Mouse (Mus musculus) midbrain, embryonic 13.5 days (tissue): ENCODE measurements around the gene Hist1h3e. TPM values are rescaled to one million over a fixed set of nuclear protein-coding genes. Genes with fewer than 3 reads are reported as not detected.
A peak's percentile ranks its signal among the peaks of the same experiment; 100 is the strongest.
"Not testable (repeated sequence)": the region's sequence is repeated elsewhere in the genome, so short reads cannot be mapped to it uniquely, and the experiment has no call there.

Experiments used
- ATAC-seq: fragments of 200-750 bp; cut with Nextera tagmentation; 2 replicates; pipeline ENCODE4 v1.8.0; 2017; ENCODE audit warnings: mild to moderate bottlenecking, moderate TSS enrichment, moderate library complexity
- H3K27ac ChIP-seq: fragments of 300-500 bp; sonication (generic); 2 replicates; pipeline ENCODE4 v1.5.1; 2015; ENCODE audit warnings: inconsistent platforms, mild to moderate bottlenecking, moderate library complexity
- H3K27me3 ChIP-seq: fragments of 300-500 bp; sonication (generic); 2 replicates; pipeline ENCODE4 v1.6.1; 2015; ENCODE audit warnings: mild to moderate bottlenecking, inconsistent platforms
- H3K36me3 ChIP-seq: fragments of 300-500 bp; sonication (generic); 2 replicates; pipeline ENCODE4 v1.6.1; 2015; ENCODE audit warnings: mild to moderate bottlenecking, inconsistent platforms
- H3K4me1 ChIP-seq: fragments of 300-500 bp; sonication (generic); replicated peaks from 2 replicates; pipeline ENCODE4 v1.6.1; 2015; ENCODE audit warnings: inconsistent platforms
- H3K4me2 ChIP-seq: fragments of 300-500 bp; sonication (generic); replicated peaks from 2 replicates; pipeline ENCODE4 v1.6.1; 2015; ENCODE audit warnings: moderate library complexity, mild to moderate bottlenecking, inconsistent platforms
- H3K4me3 ChIP-seq: fragments of 300-500 bp; sonication (generic); replicated peaks from 2 replicates; pipeline ENCODE4 v1.5.1; 2015; ENCODE audit warnings: mild to moderate bottlenecking, inconsistent platforms
- H3K9ac ChIP-seq: fragments of 300-500 bp; sonication (generic); replicated peaks from 2 replicates; pipeline ENCODE4 v1.6.1; 2015; ENCODE audit warnings: mild to moderate bottlenecking, inconsistent platforms
- H3K9me3 ChIP-seq: fragments of 300-500 bp; sonication (generic); 2 replicates; pipeline ENCODE4 v1.6.1; 2016; ENCODE audit warnings: mild to moderate bottlenecking, inconsistent platforms
- WGBS: fragments of 180-500 bp; shearing (Covaris S2); methylation state at CpG from one replicate; pipeline ENCODE4 v1.1.7; 2015; 5-methylcytosine and 5-hydroxymethylcytosine counted together
- polyA plus RNA-seq: library from polyadenylated mRNA; unstranded; fragments of >200 nt; fragmentation: Nextera tagmentation; extraction: Ambion mirVana; gene quantifications from 2 replicates; pipeline ENCODE4 v1.2.1, GENCODE M21; 2015

The Hist1h3e gene
- polyA plus RNA-seq, result 3.1 and 4.7 TPM in 2 replicates

GRCm38 (mm10) chr13:23561883-23562659 is at the start of gene Hist1h3e:
Gene Hist1h3e (minus strand): TSS chr13:23562369.
- not testable (repeated sequence) for H3K36me3 ChIP-seq, H3K27me3 ChIP-seq, H3K9me3 ChIP-seq, H3K4me1 ChIP-seq
- under 1% methylated on average over 59 of the region's 67 CpGs for WGBS
- Histone ChIP-seq H3K4me3 (peak within 1 kb of the TSS; percentile 47), H3K9ac (peak within 1 kb of the TSS; percentile 74), H3K4me2 (peak within 1 kb of the TSS; percentile 67), H3K27ac (peak within 1 kb of the TSS; percentile 98)
- peak; percentile 98 for ATAC-seq

GRCm38 (mm10) chr13:23611638-23612037 is 49.5 kb upstream of the Hist1h3e start:
- H3K36me3 ChIP-seq, result no peaks in the 10 kb centered on the region
- WGBS, result 92% methylated on average over 3 of the region's 3 CpGs
- H3K4me1 ChIP-seq, result no peaks in the 10 kb centered on the region
- H3K4me2 ChIP-seq, result no peak overlapping the region
- H3K27me3 ChIP-seq, result no peaks in the 10 kb centered on the region
- H3K9ac ChIP-seq, result no peak overlapping the region
- ATAC-seq, result no peak
- no peak overlapping the region for H3K4me3 ChIP-seq
- no peak overlapping the region for H3K27ac ChIP-seq
- no peaks in the 10 kb centered on the region for H3K9me3 ChIP-seq

GRCm38 (mm10) chr13:23610393-23610792 is 48.2 kb upstream of the Hist1h3e start:
- H3K9ac ChIP-seq, result no peak overlapping the region
- H3K4me1 ChIP-seq, result no peaks in the 10 kb centered on the region
- no peaks in the 10 kb centered on the region for H3K27me3 ChIP-seq
- no peak overlapping the region for H3K27ac ChIP-seq
- no peak for ATAC-seq
- H3K36me3 ChIP-seq, result no peaks in the 10 kb centered on the region
- H3K4me3 ChIP-seq, result no peak overlapping the region
- WGBS, result 56% methylated on average over 2 of the region's 2 CpGs
- H3K9me3 ChIP-seq, result no peaks in the 10 kb centered on the region
- no peak overlapping the region for H3K4me2 ChIP-seq

- H3K4me3 ChIP-seq, result no peak overlapping the region
- no peaks in the 10 kb centered on the region for H3K36me3 ChIP-seq
- no peak overlapping the region for H3K4me2 ChIP-seq
- ATAC-seq, result no peak
- H3K9me3 ChIP-seq, result no peaks in the 10 kb centered on the region
- no peak overlapping the region for H3K9ac ChIP-seq
- no peaks in the 10 kb centered on the region for H3K27me3 ChIP-seq
- no peaks in the 10 kb centered on the region for H3K4me1 ChIP-seq
- H3K27ac ChIP-seq, result no peak overlapping the region
These were observed 47.7 kb upstream of the Hist1h3e start for GRCm38 (mm10) chr13:23609844-23610243.

GRCm38 (mm10) chr13:23609209-23609608 is 47.0 kb upstream of the Hist1h3e start:
- Histone ChIP-seq H3K27ac (no peak overlapping the region), H3K4me1 (no peaks in the 10 kb centered on the region), H3K9ac (no peak overlapping the region), H3K4me2 (no peak overlapping the region), H3K9me3 (no peaks in the 10 kb centered on the region), H3K27me3 (no peaks in the 10 kb centered on the region), H3K4me3 (no peak overlapping the region), H3K36me3 (no peaks in the 10 kb centered on the region)
- ATAC-seq, result no peak
- WGBS, result 87% methylated on average over 4 of the region's 4 CpGs

GRCm38 (mm10) chr13:23605052-23605451 is 42.9 kb upstream of the Hist1h3e start:
- Histone ChIP-seq H3K4me3 (no peak overlapping the region), H3K27me3 (no peaks in the 10 kb centered on the region), H3K36me3 (no peaks in the 10 kb centered on the region), H3K9ac (no peak overlapping the region), H3K27ac (no peak overlapping the region), H3K9me3 (no peaks in the 10 kb centered on the region), H3K4me2 (no peak overlapping the region), H3K4me1 (no peaks in the 10 kb centered on the region)
- no peak for ATAC-seq
- 96% methylated on average over 3 of the region's 3 CpGs for WGBS

GRCm38 (mm10) chr13:23604452-23604851 is 42.3 kb upstream of the Hist1h3e start:
- Histone ChIP-seq H3K4me2 (no peak overlapping the region), H3K27ac (no peak overlapping the region), H3K4me3 (no peak overlapping the region), H3K36me3 (no peaks in the 10 kb centered on the region), H3K9ac (no peak overlapping the region), H3K27me3 (no peaks in the 10 kb centered on the region), H3K9me3 (no peaks in the 10 kb centered on the region), H3K4me1 (no peaks in the 10 kb centered on the region)
- WGBS, result 94% methylated on average over 3 of the region's 3 CpGs
- no peak for ATAC-seq

- Histone ChIP-seq H3K4me3 (no peak overlapping the region), H3K9ac (no peak overlapping the region), H3K4me1 (no peaks in the 10 kb centered on the region), H3K27me3 (no peaks in the 10 kb centered on the region), H3K4me2 (no peak overlapping the region), H3K9me3 (no peaks in the 10 kb centered on the region), H3K36me3 (no peaks in the 10 kb centered on the region), H3K27ac (no peak overlapping the region)
- no peak for ATAC-seq
- WGBS, result 87% methylated on average over 7 of the region's 7 CpGs
These were observed 41.1 kb upstream of the Hist1h3e start for GRCm38 (mm10) chr13:23603182-23603699.

- no peaks in the 10 kb centered on the region for H3K27me3 ChIP-seq
- no peak overlapping the region for H3K9ac ChIP-seq
- no peak overlapping the region for H3K27ac ChIP-seq
- H3K4me3 ChIP-seq, result no peak overlapping the region
- H3K9me3 ChIP-seq, result no peaks in the 10 kb centered on the region
- H3K36me3 ChIP-seq, result no peaks in the 10 kb centered on the region
- 8% methylated on average over 9 of the region's 9 CpGs for WGBS
- no peak for ATAC-seq
- no peaks in the 10 kb centered on the region for H3K4me1 ChIP-seq
- no peak overlapping the region for H3K4me2 ChIP-seq
These were observed 35.8 kb upstream of the Hist1h3e start for GRCm38 (mm10) chr13:23597957-23598356.

GRCm38 (mm10) chr13:23595622-23596372 is 33.6 kb upstream of the Hist1h3e start:
- whole genome bisulfite sequencing, result 85% methylated on average over 7 of the region's 7 CpGs
- Histone ChIP-seq H3K9me3 (no peaks in the 10 kb centered on the region; the same call in 1 of the 2 replicates), H3K27me3 (no peaks in the 10 kb centered on the region)

GRCm38 (mm10) chr13:23595185-23595584 is 33.0 kb upstream of the Hist1h3e start:
- Histone ChIP-seq H3K36me3 (no peaks in the 10 kb centered on the region), H3K27me3 (no peaks in the 10 kb centered on the region), H3K27ac (no peak overlapping the region), H3K9ac (no peak overlapping the region), H3K4me2 (no peak overlapping the region), H3K4me1 (no peaks in the 10 kb centered on the region), H3K9me3 (no peaks in the 10 kb centered on the region; the same call in 1 of the 2 replicates), H3K4me3 (no peak overlapping the region)
- WGBS, result 92% methylated on average over 2 of the region's 2 CpGs
- ATAC-seq, result no peak

More at GRCm38 (mm10) chr13:23595622-23596372, 33.6 kb upstream of the Hist1h3e start:
- Histone ChIP-seq H3K4me2 (no peak overlapping the region), H3K9ac (no peak overlapping the region), H3K4me3 (no peak overlapping the region), H3K36me3 (no peaks in the 10 kb centered on the region), H3K27ac (no peak overlapping the region), H3K4me1 (no peaks in the 10 kb centered on the region)
- ATAC-seq, result no peak

- WGBS, result 87% methylated on average over 5 of the region's 5 CpGs
- Histone ChIP-seq H3K4me1 (no peaks in the 10 kb centered on the region), H3K27ac (no peak overlapping the region), H3K4me2 (no peak overlapping the region), H3K4me3 (no peak overlapping the region), H3K9me3 (no peaks in the 10 kb centered on the region; the same call in 1 of the 2 replicates), H3K27me3 (no peaks in the 10 kb centered on the region), H3K9ac (no peak overlapping the region), H3K36me3 (no peaks in the 10 kb centered on the region)
- no peak for ATAC-seq
These were observed 31.0 kb upstream of the Hist1h3e start for GRCm38 (mm10) chr13:23593051-23593770.
